Mouse (Mus musculus): ENCODE results near the gene Rap1a.

Gene Rap1a

GRCm38 (mm10) chr3:105695476-105696386, 105.4 kb downstream of the Rap1a start:
- DNase-seq (ENCODE audit: low read depth, low spot score): no peak

- DNase-seq (ENCODE audit: low read depth, low spot score): no peak
Observed at GRCm38 (mm10) chr3:105693327-105694080, 107.6 kb downstream of the Rap1a start.

- no peak for DNase-seq (ENCODE audit: low read depth, low spot score)
Observed at GRCm38 (mm10) chr3:105688536-105688935, 112.6 kb downstream of the Rap1a start.

GRCm38 (mm10) chr3:105687324-105688060, 113.6 kb downstream of the Rap1a start, which contains the start of gene Ddx20:
Gene Ddx20 (minus strand): TSS chr3:105687574.
- DNase-seq (ENCODE audit: low read depth, low spot score): peak; percentile 97

- no peak for DNase-seq (ENCODE audit: low read depth, low spot score)
Observed at GRCm38 (mm10) chr3:105686394-105687323, 114.5 kb downstream of the Rap1a start.

- DNase-seq (ENCODE audit: low read depth, low spot score): no peak
Observed at GRCm38 (mm10) chr3:105680346-105680745, 120.8 kb downstream of the Rap1a start.

Data from forelimb bud, embryonic 11.5 days (tissue).